Mouse (Mus musculus) bone marrow, adult 2 months (tissue): Measurements from ENCODE around the gene Cx3cr1.

Source experiments
- CTCF ChIP-seq: fragments of 200-500 bp; IDR thresholded peaks from 2 replicates; pipeline ENCODE4 v1.5.1; 2011; ENCODE audit warnings: low read length, control low read depth; ENCODE audit not compliant: control insufficient read depth, insufficient read depth
- POLR2A ChIP-seq: fragments of 200-500 bp; IDR thresholded peaks from 2 replicates; pipeline ENCODE4 v1.6.1; 2011; ENCODE audit warnings: low read depth, mild to moderate bottlenecking, control low read depth, low read length, borderline replicate concordance; ENCODE audit not compliant: control insufficient read depth

GRCm38 (mm10) chr9:119939646-119940045 lies 130.0 kb downstream of the Cx3cr1 start:
- TF ChIP-seq CTCF: no peak
- TF ChIP-seq POLR2A: no peak
